Mouse (Mus musculus): ENCODE results near the gene Rpp30.

DNA sequence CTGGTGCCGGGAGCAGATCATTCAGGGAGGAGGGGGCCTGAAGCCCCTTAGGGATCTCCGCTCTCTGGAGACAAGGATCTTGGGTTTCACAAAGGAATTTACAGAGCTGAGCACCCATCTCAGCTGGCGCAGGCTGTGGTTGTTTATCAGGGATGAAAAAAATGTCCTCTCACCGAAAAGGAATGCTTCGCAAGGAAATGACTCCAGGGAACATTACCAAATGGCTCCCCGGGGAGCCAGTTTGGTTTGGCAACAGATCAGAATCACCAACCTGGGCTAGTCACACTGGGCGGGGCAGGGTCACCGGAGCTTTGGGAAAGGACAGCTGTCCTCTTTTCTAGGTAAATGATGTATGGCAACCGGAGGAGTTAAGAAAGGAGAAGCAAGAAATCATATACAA lies 45.7 kb downstream of the Rpp30 start:
- TF ChIP-seq POLR2A (IDR thresholded peaks at IDR 0.05; ENCODE audit: low read depth, low read length), result no peak
- no peak for TF ChIP-seq CTCF (IDR thresholded peaks at IDR 0.05; ENCODE audit: extremely low read depth, insufficient read length, insufficient replicate concordance, low read depth, low read length)

Measured in small intestine, adult 2 months (tissue).